Mouse (Mus musculus) lung, adult 2 months (tissue): Measurements from ENCODE around the gene Parp8.

Source experiments
- CTCF ChIP-seq: fragments of 200-500 bp; IDR thresholded peaks from 2 replicates; pipeline ENCODE4 v1.5.1; 2011; ENCODE audit warnings: mild to moderate bottlenecking, low read length, control low read depth; ENCODE audit not compliant: insufficient read depth
- POLR2A ChIP-seq: fragments of 200-500 bp; IDR thresholded peaks from 2 replicates; pipeline ENCODE4 v1.6.1; 2011; ENCODE audit warnings: low read depth, mild to moderate bottlenecking, control low read depth, low read length, borderline replicate concordance; ENCODE audit errors: extremely low read depth

GRCm38 (mm10) chr13:116988208-116988607 is 37.1 kb downstream of the Parp8 start:
- TF ChIP-seq CTCF (no peak), POLR2A (no peak)
